Mouse (Mus musculus) kidney, postnatal 4 days (tissue): ENCODE results near the gene Epb41l4b.

Source experiments
- DNase-seq, 2 experiments: peaks; one replicate each; pipeline ENCODE4 v3.0.0; 2021; ENCODE audit warnings: mixed read lengths in 2 of 2

Epb41l4b gene

GRCm38 (mm10) chr4:57143026-57143937, at the start of gene Epb41l4b:
Epb41l4b (minus strand) TSS chr4:57143437.
- peak; percentile 84 to 90 for DNase-seq

DNA sequence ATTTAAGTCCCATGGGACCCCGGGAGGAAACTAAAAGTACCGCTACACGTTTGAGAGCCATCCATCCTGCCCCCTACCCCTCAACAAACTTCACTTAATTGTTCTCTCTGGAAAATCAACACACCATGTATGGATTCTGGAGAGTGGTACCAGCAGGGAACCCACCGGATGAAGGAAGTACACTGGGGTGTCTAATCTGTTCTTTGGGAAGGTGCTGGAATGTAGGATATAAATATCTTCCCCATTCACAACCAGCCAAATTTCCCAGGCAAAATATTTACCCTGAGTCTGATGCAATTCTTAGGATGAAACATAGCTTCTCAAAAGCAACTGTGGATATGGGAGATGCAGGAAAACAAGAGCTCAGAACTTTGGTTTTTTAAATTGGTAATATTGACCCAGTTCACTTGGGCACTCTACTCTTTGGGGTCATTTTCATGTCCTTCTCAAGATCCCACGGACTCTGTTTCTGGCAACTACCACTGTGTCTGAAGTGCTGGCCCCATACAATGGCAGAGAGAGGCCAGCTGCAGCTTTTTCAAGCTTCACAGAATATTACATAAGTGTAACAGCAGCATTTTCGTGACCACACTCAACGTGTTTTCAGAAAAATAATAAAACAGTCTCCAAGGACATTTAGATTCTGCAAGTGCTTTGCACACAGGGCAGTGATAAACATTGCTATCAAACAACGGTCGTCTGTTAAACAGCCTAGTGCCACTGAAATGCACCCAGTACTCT, 48.5 kb upstream of the Epb41l4b start:
- DNase-seq = no peak

DNA sequence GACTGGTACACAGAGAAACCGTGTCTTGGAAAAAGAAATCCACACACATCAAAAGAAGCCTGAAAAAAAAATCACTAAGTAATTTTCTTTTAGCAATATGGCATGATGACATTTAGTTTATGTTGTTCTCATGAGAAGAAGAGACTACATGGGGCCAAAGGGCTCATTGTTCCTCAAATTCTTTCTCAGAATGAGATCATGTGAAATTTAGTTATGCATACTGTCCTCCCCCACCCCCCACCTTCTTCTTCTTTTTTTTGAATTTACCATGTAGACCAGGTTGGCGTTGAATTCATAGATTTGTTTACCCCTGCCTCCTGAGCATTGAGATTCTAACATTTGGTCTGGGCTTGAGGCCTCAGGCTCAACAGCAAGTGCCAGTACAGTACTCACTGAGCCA, 46.6 kb upstream of the Epb41l4b start:
- DNase-seq = no peak

DNA sequence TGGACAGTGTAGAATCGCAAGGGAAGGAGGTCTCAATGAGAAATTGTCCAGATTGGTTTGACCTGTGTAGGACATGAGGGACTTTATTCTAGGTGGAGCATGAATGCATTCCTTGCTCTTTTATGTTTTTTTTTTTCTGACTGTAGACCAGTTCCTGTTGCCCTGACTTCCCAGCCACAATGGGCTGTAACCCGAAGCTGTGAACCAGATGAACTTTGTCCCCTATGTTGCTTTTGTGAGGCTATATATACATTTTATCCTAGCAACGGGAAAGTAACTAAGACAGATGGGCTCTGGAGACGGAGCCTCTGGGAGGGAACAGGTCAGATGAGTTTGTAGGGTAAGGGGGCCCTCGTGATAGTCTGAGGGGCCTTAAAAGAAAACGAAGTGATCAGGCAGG, 42.8 kb upstream of the Epb41l4b start:
- DNase-seq = no peak

GRCm38 (mm10) chr4:57185462-57185861, 42.2 kb upstream of the Epb41l4b start:
- no peak for DNase-seq

DNA sequence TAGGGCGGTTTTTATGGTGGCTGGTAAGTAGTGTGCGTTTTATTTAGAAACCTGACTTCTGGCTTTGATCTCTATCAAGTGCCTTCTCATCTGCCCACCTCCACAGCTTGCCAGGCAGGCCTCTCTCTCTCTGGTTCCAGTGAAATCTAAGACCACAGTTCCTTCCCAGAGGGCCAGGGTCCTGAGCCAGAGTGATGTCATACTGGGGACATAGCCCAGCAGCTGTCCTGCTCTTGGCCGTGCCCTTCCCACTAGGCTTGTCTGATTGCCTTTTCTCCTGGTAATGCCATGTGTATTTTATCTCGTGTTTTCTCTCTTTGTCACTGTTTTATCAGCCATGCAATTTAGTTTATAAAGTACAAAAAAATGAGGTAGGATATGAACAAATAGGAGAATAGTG, 40.3 kb upstream of the Epb41l4b start:
- DNase-seq = no peak

DNA sequence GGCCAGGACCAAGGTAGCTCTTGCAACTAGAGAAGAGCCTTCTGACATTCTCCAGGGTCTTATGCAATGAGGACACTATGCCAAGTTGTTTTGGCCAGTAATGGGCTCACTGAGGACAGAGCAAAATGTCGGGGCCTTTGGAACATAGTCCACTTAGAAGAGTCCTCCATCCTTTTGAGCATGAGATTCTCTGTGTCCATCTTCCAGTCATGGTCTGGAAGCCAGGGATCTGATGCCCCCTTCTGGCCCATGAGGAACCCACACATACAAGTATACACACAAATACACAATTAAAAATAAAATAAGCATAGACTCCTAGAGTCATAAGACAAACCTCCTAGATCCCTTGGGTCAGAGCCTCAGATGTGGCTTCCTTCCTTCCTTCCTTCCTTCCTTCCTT, 38.3 kb upstream of the Epb41l4b start:
- peak; percentile 36 to 42 for DNase-seq

DNA sequence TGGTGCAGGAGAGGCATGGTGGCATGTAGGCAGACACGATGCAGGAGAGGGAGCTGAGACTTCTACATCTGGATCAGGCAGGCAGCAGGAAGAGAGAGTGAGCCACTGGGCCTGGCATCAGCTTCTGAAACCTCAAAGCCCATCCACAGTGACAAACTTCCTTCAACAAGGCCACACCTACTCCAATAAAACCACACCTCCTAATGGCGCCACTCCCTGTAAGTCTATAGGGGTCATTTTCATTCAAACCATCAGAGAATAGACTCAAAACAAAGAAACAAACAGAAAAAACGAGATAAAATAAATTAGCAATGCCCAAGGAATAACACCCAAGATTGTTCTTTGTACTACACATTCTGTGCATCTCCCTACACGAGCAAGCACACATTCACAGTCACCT, 35.6 kb upstream of the Epb41l4b start:
- no peak for DNase-seq

DNA sequence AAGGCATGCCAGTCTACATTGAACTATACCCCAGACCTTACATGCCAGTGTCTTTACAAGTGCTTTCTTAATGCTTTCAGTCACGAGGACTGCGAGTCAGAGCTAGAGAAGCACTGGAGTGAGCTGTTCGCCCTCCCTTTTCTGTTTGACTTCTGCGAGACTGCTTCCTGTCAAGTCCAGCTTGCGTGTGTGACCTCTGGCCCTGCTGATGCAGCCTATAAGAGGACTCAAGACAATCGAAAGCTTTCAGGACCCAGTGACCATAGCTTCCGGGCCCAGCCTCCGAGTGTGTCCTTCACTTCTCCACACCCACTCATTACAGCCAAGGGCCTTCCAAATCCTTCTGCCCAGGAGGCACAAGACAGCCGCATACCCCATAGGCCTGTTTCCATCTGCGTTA, 32.1 kb upstream of the Epb41l4b start:
- peak; percentile 29 to 48 for DNase-seq

- DNase-seq = no peak
These were observed 29.6 kb upstream of the Epb41l4b start for GRCm38 (mm10) chr4:57172861-57173260.

GRCm38 (mm10) chr4:57171817-57172216, 28.6 kb upstream of the Epb41l4b start:
- peak; percentile 4 to 18 for DNase-seq

DNA sequence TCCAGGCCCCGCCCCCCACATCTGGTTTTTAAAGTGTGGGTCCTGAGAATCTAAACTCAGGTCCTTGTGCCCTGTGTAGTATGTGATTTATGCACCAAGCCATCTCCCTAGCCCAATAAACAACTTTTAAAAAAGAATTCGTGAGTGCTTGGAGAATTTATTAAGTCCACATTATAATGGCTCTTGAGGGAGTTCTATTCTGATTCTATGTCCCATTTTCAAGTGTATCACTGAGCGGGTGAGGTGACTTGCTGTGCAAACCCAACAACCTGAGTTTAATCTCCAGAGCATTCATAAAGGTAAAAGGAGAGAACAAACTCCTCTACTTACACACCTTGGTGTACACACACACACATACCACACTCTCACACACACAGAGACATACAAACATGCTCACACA, 25.4 kb upstream of the Epb41l4b start:
- DNase-seq = no peak

- DNase-seq = no peak
These were observed 25.0 kb upstream of the Epb41l4b start for GRCm38 (mm10) chr4:57168277-57168676.

GRCm38 (mm10) chr4:57166922-57167870, 24.0 kb upstream of the Epb41l4b start:
- peak in 1 of 2 experiments; percentile 26 for DNase-seq

DNA sequence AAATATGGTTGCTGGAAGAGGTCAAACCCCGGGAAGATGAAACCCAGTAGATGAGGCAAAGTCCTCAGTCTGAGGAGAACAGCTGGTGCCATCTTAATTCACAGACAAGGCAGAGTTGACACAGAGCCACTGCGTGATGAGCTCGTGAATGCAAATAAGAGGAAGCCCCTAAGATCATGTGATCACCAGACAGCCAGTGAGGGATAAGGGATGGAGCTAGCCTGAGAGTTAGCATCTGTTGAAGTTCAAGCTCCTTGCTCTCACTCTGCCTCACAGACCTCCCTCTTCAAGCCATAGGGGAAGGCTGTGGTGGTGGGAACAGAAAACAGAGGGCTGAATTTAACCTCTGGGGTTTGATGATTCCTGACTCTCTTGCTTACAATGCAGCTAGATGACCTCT, 22.4 kb upstream of the Epb41l4b start:
- DNase-seq = no peak

- no peak for DNase-seq
These were observed 21.5 kb upstream of the Epb41l4b start for GRCm38 (mm10) chr4:57164578-57165210.

- DNase-seq = no peak
These were observed 19.8 kb upstream of the Epb41l4b start for GRCm38 (mm10) chr4:57162789-57163722.

- no peak for DNase-seq
These were observed 17.3 kb upstream of the Epb41l4b start for GRCm38 (mm10) chr4:57160571-57160970.

- DNase-seq = peak; percentile 42 to 56
These were observed 13.4 kb upstream of the Epb41l4b start for GRCm38 (mm10) chr4:57156549-57157169.

DNA sequence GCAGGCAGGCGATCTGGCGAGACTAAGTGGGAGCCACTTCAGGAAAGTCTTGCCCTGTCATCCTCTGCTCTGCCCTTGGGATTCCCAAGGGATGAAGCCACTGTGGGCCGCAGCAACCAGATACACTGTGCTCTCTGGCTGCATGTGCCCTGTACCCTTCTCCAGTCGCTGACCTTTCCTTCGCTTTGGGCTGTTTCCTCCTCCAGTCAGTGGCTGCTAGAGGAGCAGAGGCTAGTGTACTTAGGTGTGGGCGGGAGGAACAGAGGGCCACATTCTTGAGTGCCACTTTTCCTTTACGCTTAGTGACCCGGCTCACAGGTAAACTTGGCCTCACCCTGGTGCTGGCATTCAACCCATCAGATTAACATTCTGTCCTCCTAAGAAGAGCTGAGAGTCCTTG, 10.6 kb upstream of the Epb41l4b start:
- peak; percentile 24 to 37 for DNase-seq
